Mouse (Mus musculus) limb, embryonic 14.5 days (tissue): ENCODE data around the gene Them7. TPM values are rescaled to one million over a fixed set of nuclear protein-coding genes. Genes with fewer than 3 reads are reported as not detected.
A peak's percentile ranks its signal among the peaks of the same experiment; 100 is the strongest.

ENCODE experiments used
- ATAC-seq: fragments of 200-750 bp; cut with Nextera tagmentation; 2 replicates; pipeline ENCODE4 v1.8.0; 2017; ENCODE audit warnings: low read depth, moderate number of reproducible peaks, moderate TSS enrichment; ENCODE audit not compliant: low FRiP score
- DNase-seq: peaks from one replicate; pipeline ENCODE4 v3.0.0-alpha.2; 2015; ENCODE audit warnings: low spot score
- H3K27ac ChIP-seq: fragments of 300-500 bp; sonication (generic); replicated peaks from 2 replicates; pipeline ENCODE4 v1.5.1; 2014; ENCODE audit warnings: low read depth, mild to moderate bottlenecking, low read length, moderate library complexity, mixed read lengths
- H3K27me3 ChIP-seq: fragments of 300-500 bp; sonication (generic); 2 replicates; pipeline ENCODE4 v1.6.1; 2014; ENCODE audit warnings: low read length, mixed read lengths; ENCODE audit not compliant: control insufficient read depth, insufficient read depth
- H3K36me3 ChIP-seq: fragments of 300-500 bp; sonication (generic); 2 replicates; pipeline ENCODE4 v1.6.1; 2014; ENCODE audit warnings: mild to moderate bottlenecking, low read length, moderate library complexity, mixed read lengths; ENCODE audit not compliant: control insufficient read depth, insufficient read depth
- H3K4me1 ChIP-seq: fragments of 300-500 bp; sonication (generic); 2 replicates; pipeline ENCODE4 v1.6.1; 2014; ENCODE audit warnings: antibody characterized with exemption, low read length, mixed read lengths; ENCODE audit not compliant: control insufficient read depth, insufficient read depth
- H3K4me2 ChIP-seq: fragments of 300-500 bp; sonication (generic); replicated peaks from 2 replicates; pipeline ENCODE4 v1.6.1; 2014; ENCODE audit warnings: low read depth, mild to moderate bottlenecking, low read length, moderate library complexity; ENCODE audit not compliant: severe bottlenecking
- H3K4me3 ChIP-seq: fragments of 300-500 bp; sonication (generic); replicated peaks from 2 replicates; pipeline ENCODE4 v1.5.1; 2014; ENCODE audit warnings: low read length
- H3K9ac ChIP-seq: fragments of 300-500 bp; sonication (generic); 2 replicates; pipeline ENCODE4 v1.6.1; 2014; ENCODE audit warnings: mild to moderate bottlenecking, low read depth, low read length, moderate library complexity; ENCODE audit not compliant: severe bottlenecking
- H3K9me3 ChIP-seq: fragments of 300-500 bp; sonication (generic); 2 replicates; pipeline ENCODE4 v1.6.1; 2016; ENCODE audit warnings: low read length; ENCODE audit not compliant: control insufficient read depth
- POLR2A ChIP-seq: fragments of 200-500 bp; IDR thresholded peaks from 2 replicates; pipeline ENCODE4 v1.8.0; 2012; ENCODE audit warnings: inconsistent platforms, mild to moderate bottlenecking, moderate library complexity, borderline replicate concordance; ENCODE audit not compliant: insufficient read depth, insufficient read length; ENCODE audit errors: extremely low read depth
- WGBS: fragments of 180-500 bp; shearing (Covaris S2); extraction: QIAGEN DNeasy Blood & Tissue Kit; methylation state at CpG from one replicate; pipeline ENCODE4 v1.1.7; 2014; 5-methylcytosine and 5-hydroxymethylcytosine counted together
- polyA plus RNA-seq, 2 experiments: library from polyadenylated mRNA; depleted of rRNA in 1 of 2; stranded (reverse) in 1 of 2; unstranded in 1 of 2; fragments of >200 nt; fragmentation: Nextera tagmentation in 1 of 2; extraction: Ambion mirVana in 1 of 2; gene quantifications; 2 replicates each; pipeline versions ENCODE4 v1.2.1 to v1.2.3; 2012 to 2014

Them7 gene
- polyA plus RNA-seq, 2 experiments, result 0.63 to 0.94 TPM

- Histone ChIP-seq H3K4me3 (peak overlapping the region; percentile 36; the same call in 1 of the 2 replicates), H3K9ac (no peak overlapping the region), H3K4me1 (peaks cover 28% of the 10 kb centered on the region), H3K9me3 (no peaks in the 10 kb centered on the region), H3K27me3 (0 out of 2 replicates have a peak, but pooled peaks cover 6% of the 10 kb centered on the region), H3K27ac (no peak overlapping the region), H3K36me3 (no peaks in the 10 kb centered on the region), H3K4me2 (peak overlapping the region; percentile 71)
- no peak for TF ChIP-seq POLR2A
- ATAC-seq, result no peak
- 19% methylated on average over 3 of the region's 3 CpGs for WGBS
- DNase-seq, result no peak
Measured at GRCm38 (mm10) chr2:105224987-105225375, 861 bp downstream of the Them7 start.

- Histone ChIP-seq H3K4me1 (peaks cover 23% of the 10 kb centered on the region), H3K4me3 (no peak overlapping the region), H3K27ac (no peak overlapping the region), H3K27me3 (0 out of 2 replicates have a peak, but pooled peaks cover 6% of the 10 kb centered on the region), H3K4me2 (no peak overlapping the region), H3K9ac (no peak overlapping the region), H3K36me3 (no peaks in the 10 kb centered on the region), H3K9me3 (no peaks in the 10 kb centered on the region)
- no peak for ATAC-seq
- 32% methylated on average over 7 of the region's 7 CpGs for WGBS
- DNase-seq, result no peak
- TF ChIP-seq POLR2A, result no peak
Measured at GRCm38 (mm10) chr2:105226297-105226958, 2.3 kb downstream of the Them7 start.

GRCm38 (mm10) chr2:105228416-105228815 is 4.3 kb downstream of the Them7 start:
- ATAC-seq, result no peak
- Histone ChIP-seq H3K4me3 (no peak overlapping the region), H3K27me3 (0 out of 2 replicates have a peak, but pooled peaks cover 6% of the 10 kb centered on the region), H3K9me3 (no peaks in the 10 kb centered on the region), H3K4me2 (no peak overlapping the region), H3K36me3 (no peaks in the 10 kb centered on the region), H3K4me1 (peaks cover 21% of the 10 kb centered on the region), H3K27ac (no peak overlapping the region), H3K9ac (no peak overlapping the region)
- no peak for TF ChIP-seq POLR2A
- WGBS, result 75% methylated on average over 2 of the region's 2 CpGs
- no peak for DNase-seq

GRCm38 (mm10) chr2:105230333-105230732 is 6.2 kb downstream of the Them7 start:
- no peak for TF ChIP-seq POLR2A
- Histone ChIP-seq H3K9ac (no peak overlapping the region), H3K4me3 (no peak overlapping the region), H3K4me2 (no peak overlapping the region), H3K9me3 (no peaks in the 10 kb centered on the region), H3K27ac (no peak overlapping the region), H3K36me3 (no peaks in the 10 kb centered on the region), H3K4me1 (peaks cover 12% of the 10 kb centered on the region), H3K27me3 (0 out of 2 replicates have a peak, but pooled peaks cover 6% of the 10 kb centered on the region)
- 0% methylated on average over 1 of the region's 1 CpGs for WGBS
- peak; percentile 42; the same call in 1 of the 2 replicates for ATAC-seq
- peak; percentile 91 for DNase-seq

GRCm38 (mm10) chr2:105232386-105232785 is 8.3 kb downstream of the Them7 start:
- Histone ChIP-seq H3K9ac (no peak overlapping the region), H3K9me3 (no peaks in the 10 kb centered on the region), H3K36me3 (no peaks in the 10 kb centered on the region), H3K4me1 (peaks cover 2% of the 10 kb centered on the region; the same call in 1 of the 2 replicates), H3K4me3 (no peak overlapping the region), H3K27me3 (no peaks in the 10 kb centered on the region), H3K4me2 (no peak overlapping the region), H3K27ac (no peak overlapping the region)
- WGBS, result 26% methylated on average over 4 of the region's 4 CpGs
- ATAC-seq (no peak), DNase-seq (no peak)
- TF ChIP-seq POLR2A, result no peak

GRCm38 (mm10) chr2:105234278-105234677 is 10.2 kb downstream of the Them7 start:
- no peaks in the 10 kb centered on the region for H3K9me3 ChIP-seq

More at GRCm38 (mm10) chr2:105234278-105234677, 10.2 kb downstream of the Them7 start:
- WGBS, result 52% methylated on average over 6 of the region's 6 CpGs
- Histone ChIP-seq H3K4me3 (no peak overlapping the region), H3K27me3 (no peaks in the 10 kb centered on the region), H3K4me1 (peaks cover 2% of the 10 kb centered on the region; the same call in 1 of the 2 replicates), H3K27ac (no peak overlapping the region), H3K4me2 (no peak overlapping the region), H3K9ac (no peak overlapping the region), H3K36me3 (no peaks in the 10 kb centered on the region)
- ATAC-seq (no peak), DNase-seq (no peak)
- TF ChIP-seq POLR2A, result no peak
